Mouse (Mus musculus) embryo, embryonic 10 days (tissue): ENCODE measurements around the gene Nuak1.
A peak's percentile ranks its signal among the peaks of the same experiment; 100 is the strongest.

Experiments used
- DNase-seq: peaks from one replicate; pipeline ENCODE4 v3.0.0-alpha.2; 2015; ENCODE audit warnings: low spot score

The Nuak1 gene

GRCm38 (mm10) chr10:84338752-84339151 lies 101.6 kb downstream of the Nuak1 start:
- DNase-seq: no peak

- DNase-seq: no peak
Measured at GRCm38 (mm10) chr10:84335441-84335840, 105.0 kb downstream of the Nuak1 start.

DNA sequence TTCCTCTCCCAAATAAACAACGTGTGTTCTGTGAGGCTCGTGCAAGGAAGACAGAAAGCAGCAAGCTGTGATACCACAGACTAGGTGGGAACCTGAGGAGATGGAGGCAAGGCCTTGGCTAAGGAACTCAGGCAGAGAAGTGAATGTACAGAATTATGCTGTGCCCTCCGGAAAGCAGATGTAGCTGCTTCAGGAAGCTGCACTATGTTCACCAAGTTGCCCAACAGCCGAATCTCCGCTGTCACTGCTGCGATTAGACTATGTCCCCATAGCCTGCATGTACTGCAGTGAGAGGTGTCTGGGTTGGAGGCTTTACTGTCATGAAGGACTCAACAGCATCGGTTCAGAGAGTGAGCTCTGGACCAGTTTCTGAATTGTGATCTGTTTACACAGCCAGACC lies 110.6 kb downstream of the Nuak1 start:
- DNase-seq: no peak

DNA sequence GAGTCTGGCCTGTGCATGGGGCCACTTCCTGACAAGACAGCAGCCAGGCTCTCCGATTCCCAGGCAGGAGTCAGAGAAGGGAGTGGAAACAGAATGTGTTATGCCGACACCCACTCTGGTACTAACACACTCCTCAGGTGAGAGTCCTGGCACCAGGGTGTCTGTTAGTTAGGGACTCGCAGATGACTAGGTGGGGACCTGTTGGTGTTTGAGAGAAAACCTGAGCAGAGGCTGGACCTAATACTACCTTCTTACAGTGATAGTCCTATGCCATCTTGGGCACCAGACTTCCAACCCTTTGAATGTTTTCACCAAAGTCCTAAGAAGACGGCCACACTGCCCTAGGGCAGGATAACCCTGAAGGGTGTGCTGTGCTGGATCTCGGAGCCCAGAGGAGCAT lies 111.1 kb downstream of the Nuak1 start:
- no peak for DNase-seq

- DNase-seq: peak; percentile 24
Measured at GRCm38 (mm10) chr10:84324018-84324417, 116.4 kb downstream of the Nuak1 start.
